Mouse (Mus musculus): ENCODE measurements at regions not wholly inside any gene's neighbourhood (a gene's known extent, or its start where the extent isn't known, plus 50 kb on each side); places are given as distances from the start of the nearest gene placed in this dataset.

- no peak overlapping the region for H3K9ac ChIP-seq
- no peaks in the 10 kb centered on the region for H3K27me3 ChIP-seq (replicated peaks)
- no peak overlapping the region for H3K4me3 ChIP-seq
- no peak overlapping the region for H3K4me2 ChIP-seq
- H3K4me1 ChIP-seq = no peaks in the 10 kb centered on the region
- ATAC-seq (ENCODE audit: extremely low read depth, insufficient number of reproducible peaks, low FRiP score, low TSS enrichment) = no peak
- no peaks in the 10 kb centered on the region for H3K36me3 ChIP-seq
- H3K27ac ChIP-seq (replicated peaks) = no peak overlapping the region
- peaks cover 3% of the 10 kb centered on the region; the same call in 1 of the 2 replicates for H3K9me3 ChIP-seq
- WGBS = 84% methylated on average over 7 of the region's 7 CpGs
These were observed 261.1 kb upstream of the Srrm4 start for GRCm38 (mm10) chr5:116852691-116853090.

- Histone ChIP-seq H3K4me2 (no peak overlapping the region), H3K4me1 (no peaks in the 10 kb centered on the region), H3K9ac (no peak overlapping the region), H3K27me3 (replicated peaks) (no peaks in the 10 kb centered on the region), H3K27ac (replicated peaks) (no peak overlapping the region), H3K4me3 (no peak overlapping the region), H3K9me3 (peaks cover 5% of the 10 kb centered on the region; the same call in 1 of the 2 replicates), H3K36me3 (no peaks in the 10 kb centered on the region)
- ATAC-seq (ENCODE audit: extremely low read depth, insufficient number of reproducible peaks, low FRiP score, low TSS enrichment) = no peak
- WGBS = 59% methylated on average over 3 of the region's 3 CpGs
These were observed 240.3 kb upstream of the Srrm4 start for GRCm38 (mm10) chr5:116831874-116832273.

- Histone ChIP-seq H3K27me3 (replicated peaks) (no peaks in the 10 kb centered on the region), H3K9me3 (no peaks in the 10 kb centered on the region; the same call in 1 of the 2 replicates), H3K4me1 (no peaks in the 10 kb centered on the region), H3K9ac (no peak overlapping the region), H3K4me2 (no peak overlapping the region), H3K27ac (replicated peaks) (no peak overlapping the region), H3K4me3 (no peak overlapping the region), H3K36me3 (no peaks in the 10 kb centered on the region)
- 13% methylated on average over 11 of the region's 11 CpGs for WGBS
- ATAC-seq (ENCODE audit: extremely low read depth, insufficient number of reproducible peaks, low FRiP score, low TSS enrichment) = no peak
These were observed 238.2 kb upstream of the Srrm4 start for GRCm38 (mm10) chr5:116829771-116830170.

- Histone ChIP-seq H3K4me2 (no peak overlapping the region), H3K27me3 (replicated peaks) (no peaks in the 10 kb centered on the region), H3K4me3 (no peak overlapping the region), H3K27ac (replicated peaks) (no peak overlapping the region), H3K9ac (no peak overlapping the region), H3K9me3 (no peaks in the 10 kb centered on the region), H3K36me3 (no peaks in the 10 kb centered on the region), H3K4me1 (no peaks in the 10 kb centered on the region)
- 63% methylated on average over 3 of the region's 3 CpGs for WGBS
- no peak for ATAC-seq (ENCODE audit: extremely low read depth, insufficient number of reproducible peaks, low FRiP score, low TSS enrichment)
These were observed 231.6 kb upstream of the Srrm4 start for GRCm38 (mm10) chr5:116823260-116823659.

GRCm38 (mm10) chr5:116822141-116822540 lies 230.5 kb upstream of the Srrm4 start:
- ATAC-seq (ENCODE audit: extremely low read depth, insufficient number of reproducible peaks, low FRiP score, low TSS enrichment) = no peak
- 20% methylated on average over 14 of the region's 14 CpGs for WGBS
- Histone ChIP-seq H3K36me3 (no peaks in the 10 kb centered on the region), H3K4me2 (no peak overlapping the region; the same call in 1 of the 2 replicates), H3K9me3 (no peaks in the 10 kb centered on the region), H3K27me3 (replicated peaks) (no peaks in the 10 kb centered on the region), H3K4me3 (no peak overlapping the region), H3K27ac (replicated peaks) (no peak overlapping the region), H3K4me1 (no peaks in the 10 kb centered on the region), H3K9ac (no peak overlapping the region)

GRCm38 (mm10) chr5:116809799-116810198 lies 218.2 kb upstream of the Srrm4 start:
- Histone ChIP-seq H3K27me3 (replicated peaks) (no peaks in the 10 kb centered on the region), H3K27ac (replicated peaks) (no peak overlapping the region), H3K4me1 (no peaks in the 10 kb centered on the region), H3K4me2 (no peak overlapping the region), H3K36me3 (no peaks in the 10 kb centered on the region), H3K9ac (no peak overlapping the region), H3K9me3 (no peaks in the 10 kb centered on the region), H3K4me3 (no peak overlapping the region)
- 46% methylated on average over 2 of the region's 2 CpGs for WGBS
- ATAC-seq (ENCODE audit: extremely low read depth, insufficient number of reproducible peaks, low FRiP score, low TSS enrichment) = no peak

GRCm38 (mm10) chr5:116809001-116809759 lies 217.6 kb upstream of the Srrm4 start:
- H3K27ac ChIP-seq (replicated peaks) = no peak overlapping the region
- H3K4me2 ChIP-seq = no peak overlapping the region
- H3K4me1 ChIP-seq = no peaks in the 10 kb centered on the region
- H3K9me3 ChIP-seq = no peaks in the 10 kb centered on the region
- no peak for ATAC-seq (ENCODE audit: extremely low read depth, insufficient number of reproducible peaks, low FRiP score, low TSS enrichment)
- H3K36me3 ChIP-seq = no peaks in the 10 kb centered on the region
- no peak overlapping the region for H3K9ac ChIP-seq
- H3K27me3 ChIP-seq (replicated peaks) = no peaks in the 10 kb centered on the region
- no peak overlapping the region for H3K4me3 ChIP-seq
- WGBS = 58% methylated on average over 17 of the region's 17 CpGs

- 39% methylated on average over 2 of the region's 2 CpGs for WGBS
- ATAC-seq (ENCODE audit: extremely low read depth, insufficient number of reproducible peaks, low FRiP score, low TSS enrichment) = no peak
- Histone ChIP-seq H3K4me3 (no peak overlapping the region), H3K4me2 (no peak overlapping the region), H3K27me3 (replicated peaks) (no peaks in the 10 kb centered on the region), H3K36me3 (no peaks in the 10 kb centered on the region), H3K9ac (no peak overlapping the region), H3K27ac (replicated peaks) (no peak overlapping the region), H3K4me1 (no peaks in the 10 kb centered on the region), H3K9me3 (no peaks in the 10 kb centered on the region)
These were observed 205.8 kb upstream of the Srrm4 start for GRCm38 (mm10) chr5:116797460-116797859.

- H3K36me3 ChIP-seq = no peaks in the 10 kb centered on the region
These were observed 203.6 kb upstream of the Srrm4 start for GRCm38 (mm10) chr5:116795169-116795568.

GRCm38 (mm10) chr5:116790419-116790818 lies 198.8 kb upstream of the Srrm4 start:
- 58% methylated on average over 8 of the region's 8 CpGs for WGBS
- H3K4me3 ChIP-seq = no peak overlapping the region
- H3K4me1 ChIP-seq = no peaks in the 10 kb centered on the region
- no peak overlapping the region for H3K27ac ChIP-seq (replicated peaks)
- no peak overlapping the region for H3K4me2 ChIP-seq
- H3K9me3 ChIP-seq = no peaks in the 10 kb centered on the region
- H3K9ac ChIP-seq = no peak overlapping the region
- no peak for ATAC-seq (ENCODE audit: extremely low read depth, insufficient number of reproducible peaks, low FRiP score, low TSS enrichment)
- no peaks in the 10 kb centered on the region for H3K36me3 ChIP-seq
- H3K27me3 ChIP-seq (replicated peaks) = no peaks in the 10 kb centered on the region

More at GRCm38 (mm10) chr5:116795169-116795568, 203.6 kb upstream of the Srrm4 start:
- 23% methylated on average over 5 of the region's 5 CpGs for WGBS
- Histone ChIP-seq H3K27ac (replicated peaks) (no peak overlapping the region), H3K4me3 (no peak overlapping the region), H3K4me1 (no peaks in the 10 kb centered on the region), H3K27me3 (replicated peaks) (no peaks in the 10 kb centered on the region), H3K9me3 (no peaks in the 10 kb centered on the region), H3K9ac (no peak overlapping the region), H3K4me2 (no peak overlapping the region)
- no peak for ATAC-seq (ENCODE audit: extremely low read depth, insufficient number of reproducible peaks, low FRiP score, low TSS enrichment)

GRCm38 (mm10) chr5:116789859-116790258 lies 198.2 kb upstream of the Srrm4 start:
- Histone ChIP-seq H3K9me3 (no peaks in the 10 kb centered on the region), H3K4me2 (no peak overlapping the region), H3K4me3 (no peak overlapping the region), H3K36me3 (no peaks in the 10 kb centered on the region), H3K27ac (replicated peaks) (no peak overlapping the region), H3K27me3 (replicated peaks) (no peaks in the 10 kb centered on the region), H3K9ac (no peak overlapping the region), H3K4me1 (no peaks in the 10 kb centered on the region)
- 65% methylated on average over 9 of the region's 9 CpGs for WGBS
- ATAC-seq (ENCODE audit: extremely low read depth, insufficient number of reproducible peaks, low FRiP score, low TSS enrichment) = no peak

GRCm38 (mm10) chr5:116776450-116776849 lies 184.8 kb upstream of the Srrm4 start:
- Histone ChIP-seq H3K27ac (replicated peaks) (no peak overlapping the region), H3K4me3 (no peak overlapping the region), H3K4me1 (no peaks in the 10 kb centered on the region), H3K36me3 (no peaks in the 10 kb centered on the region), H3K4me2 (no peak overlapping the region), H3K9me3 (no peaks in the 10 kb centered on the region), H3K27me3 (replicated peaks) (no peaks in the 10 kb centered on the region), H3K9ac (no peak overlapping the region)
- WGBS = 32% methylated on average over 2 of the region's 2 CpGs
- no peak for ATAC-seq (ENCODE audit: extremely low read depth, insufficient number of reproducible peaks, low FRiP score, low TSS enrichment)
